Mouse (Mus musculus): ENCODE data around the gene Lclat1. TPM values are rescaled to one million over a fixed set of nuclear protein-coding genes. Genes with fewer than 3 reads are reported as not detected.
"Not testable (repeated sequence)": the region's sequence is repeated elsewhere in the genome, so short reads cannot be mapped to it uniquely, and the experiment has no call there.

Gene Lclat1
- total RNA-seq, 2 experiments from 2014 or later: 15.9 to 17.4 TPM

DNA sequence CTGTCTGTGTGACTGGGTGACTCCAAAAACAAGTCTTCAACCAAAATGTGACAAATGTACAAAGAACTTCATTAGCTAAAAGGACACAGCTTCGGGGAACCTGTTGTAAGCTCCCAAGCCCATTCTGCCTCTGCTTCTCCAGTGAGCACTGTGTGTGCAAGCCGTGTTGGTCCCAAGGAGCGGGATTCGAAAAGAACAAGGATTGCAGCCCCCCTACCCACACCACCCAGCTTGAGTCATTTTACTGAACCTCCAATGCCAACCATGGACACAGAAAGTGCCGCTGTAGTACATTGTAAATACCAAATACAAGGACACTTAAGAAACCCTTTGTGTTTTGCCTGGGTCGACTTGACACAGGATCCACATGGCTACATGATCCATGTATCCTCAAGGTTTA, 135.9 kb downstream of the Lclat1 start:
- DNase-seq: no peak

GRCm38 (mm10) chr17:73244596-73244995, 136.8 kb downstream of the Lclat1 start:
- DNase-seq: no peak

DNA sequence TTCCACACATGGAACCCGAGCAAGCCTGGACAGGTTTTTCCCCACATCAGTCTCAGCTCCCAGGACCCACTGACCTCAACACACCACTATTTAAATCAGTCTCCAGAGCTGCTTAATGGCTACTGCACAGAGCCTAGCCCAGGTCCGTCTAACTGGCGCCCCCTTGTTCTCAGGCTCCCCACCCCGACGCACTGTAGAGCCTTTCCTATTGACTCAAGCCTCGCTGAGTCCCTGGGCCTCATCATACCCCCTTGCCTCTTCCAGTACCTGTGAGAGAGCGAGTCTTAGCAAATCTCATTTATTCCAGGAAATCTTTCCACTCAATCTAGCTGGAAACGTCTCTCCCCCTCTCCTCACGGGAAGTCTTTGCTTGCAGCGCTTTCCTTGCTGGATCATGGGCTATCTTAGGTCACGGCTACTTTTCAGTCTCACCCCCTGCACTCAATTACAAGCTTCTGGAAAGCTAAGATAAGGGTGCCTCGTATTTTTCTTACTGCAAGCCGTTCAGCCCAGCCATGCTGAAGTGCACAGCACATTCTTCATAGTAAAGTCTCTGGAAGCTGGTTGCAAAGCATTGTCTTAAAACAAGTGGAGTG, 137.4 kb downstream of the Lclat1 start:
- DNase-seq: no peak

GRCm38 (mm10) chr17:73246036-73246435, 138.3 kb downstream of the Lclat1 start:
- no peak for DNase-seq

- no peak for DNase-seq
Measured at GRCm38 (mm10) chr17:73246926-73247325, 139.1 kb downstream of the Lclat1 start.

- DNase-seq: no peak
Measured at GRCm38 (mm10) chr17:73247758-73248157, 140.0 kb downstream of the Lclat1 start.

- no peak for DNase-seq
Measured at GRCm38 (mm10) chr17:73250488-73251141, 142.8 kb downstream of the Lclat1 start.

DNA sequence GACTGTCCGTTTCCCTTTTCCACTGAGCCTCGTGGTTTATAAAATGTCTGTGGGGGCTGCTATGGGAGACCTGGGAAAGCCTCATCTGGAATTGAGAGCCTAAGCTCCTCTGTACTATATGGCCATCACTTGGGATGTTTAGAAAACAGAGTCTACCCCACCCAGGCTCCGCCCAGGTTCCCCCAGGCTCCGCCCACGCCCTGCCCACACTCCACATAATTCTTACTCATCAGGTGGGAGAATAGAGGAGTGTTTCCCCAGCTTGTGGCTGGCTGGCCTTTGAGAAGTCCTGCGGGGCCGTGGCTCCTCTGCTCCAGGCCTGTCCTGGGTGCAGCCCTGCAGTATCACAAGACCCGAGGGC, 143.3 kb downstream of the Lclat1 start:
- peak; percentile 23 for DNase-seq

DNA sequence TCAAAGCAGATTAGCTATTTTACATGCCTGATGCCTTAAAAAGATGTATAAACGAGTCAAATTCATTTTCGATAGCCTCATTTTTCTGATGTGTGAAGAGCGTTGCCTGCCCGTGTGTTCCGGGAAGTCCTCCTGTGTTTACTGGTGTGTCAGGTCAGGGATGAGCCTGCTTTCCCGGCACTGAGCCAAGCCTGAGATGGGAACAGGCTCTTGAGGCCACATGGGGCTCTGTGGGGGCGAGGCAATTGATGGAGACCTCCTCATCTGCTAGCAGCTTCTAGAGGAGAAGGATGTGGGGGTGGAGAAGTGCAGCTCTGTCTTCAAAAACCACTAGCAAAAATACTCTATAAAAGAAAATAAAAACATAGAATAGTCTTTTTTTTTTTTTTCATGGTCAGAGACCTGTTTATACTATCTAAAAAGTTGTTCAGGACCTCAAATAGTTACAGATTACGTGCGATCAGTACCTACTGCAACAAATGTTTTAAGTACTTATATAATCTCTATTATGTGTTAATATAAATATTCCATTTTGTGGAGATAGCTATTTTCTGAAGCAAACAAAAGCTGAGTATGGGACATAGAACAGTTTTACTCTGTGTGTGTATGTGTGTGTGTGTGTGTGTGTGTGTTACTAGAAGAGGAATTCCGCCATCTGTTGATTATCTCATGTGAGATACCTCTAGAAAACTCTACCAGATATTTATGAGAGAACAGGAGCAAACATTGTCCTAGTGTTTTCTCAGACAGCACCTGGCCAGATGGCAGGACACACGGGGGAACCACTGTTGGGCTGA, 144.2 kb downstream of the Lclat1 start:
- DNase-seq: no peak

- DNase-seq: no peak
Measured at GRCm38 (mm10) chr17:73253291-73253969, 145.6 kb downstream of the Lclat1 start.

GRCm38 (mm10) chr17:73255801-73256200, 148.0 kb downstream of the Lclat1 start:
- no peak for DNase-seq

GRCm38 (mm10) chr17:73258620-73259019, 150.8 kb downstream of the Lclat1 start:
- peak; percentile 16 for DNase-seq

GRCm38 (mm10) chr17:73259258-73259657, 151.5 kb downstream of the Lclat1 start:
- not testable (repeated sequence) for DNase-seq

- DNase-seq: no peak
Measured at GRCm38 (mm10) chr17:73262558-73262957, 154.8 kb downstream of the Lclat1 start.

- no peak for DNase-seq
Measured at GRCm38 (mm10) chr17:73263077-73263501, 155.3 kb downstream of the Lclat1 start.

DNA sequence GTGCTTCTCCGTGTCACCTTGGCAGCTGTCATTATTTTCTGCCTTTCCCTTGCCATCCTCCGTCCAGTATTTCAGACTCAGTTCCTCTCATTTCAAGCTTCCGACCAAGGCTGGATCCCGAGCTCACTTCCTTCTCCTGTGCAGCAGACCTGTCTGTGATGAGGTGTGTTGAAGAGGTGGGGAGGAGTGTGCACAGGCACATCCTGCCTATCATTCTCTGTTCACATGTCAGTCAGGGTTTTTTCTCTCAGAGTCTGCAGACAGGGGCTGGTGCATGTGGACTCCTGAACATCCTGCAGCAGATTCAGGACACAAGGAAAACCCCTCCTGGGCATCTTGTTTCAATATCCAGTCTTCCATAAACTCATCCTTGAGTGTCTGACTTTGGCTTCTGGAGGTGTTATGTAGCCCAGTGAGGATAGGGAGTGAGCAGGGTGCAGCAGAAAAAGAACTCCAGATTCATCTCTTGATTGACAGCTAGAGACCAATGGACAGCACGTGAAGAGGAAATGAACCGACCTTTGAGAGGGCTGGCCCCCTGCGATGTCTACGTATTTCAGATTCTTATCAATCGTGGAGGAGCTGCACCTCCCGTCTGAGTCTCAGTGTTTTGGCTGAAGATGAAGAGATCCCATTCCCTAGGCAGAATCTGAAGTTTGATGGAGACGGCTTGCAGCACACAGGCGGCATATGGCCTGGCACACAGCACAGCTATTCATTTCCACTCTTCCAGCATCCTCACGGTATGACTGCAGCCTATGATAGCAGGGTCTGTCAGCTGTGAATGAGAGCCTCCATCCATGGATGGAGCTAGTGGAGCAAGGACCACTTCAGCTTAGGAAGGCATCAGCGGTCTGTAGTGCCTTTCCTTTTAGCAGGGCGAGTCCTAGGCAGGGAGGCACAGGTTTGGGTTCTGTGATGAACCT, 163.3 kb downstream of the Lclat1 start:
- no peak for DNase-seq

- no peak for DNase-seq
Measured at GRCm38 (mm10) chr17:73271797-73272600, 164.2 kb downstream of the Lclat1 start.

DNA sequence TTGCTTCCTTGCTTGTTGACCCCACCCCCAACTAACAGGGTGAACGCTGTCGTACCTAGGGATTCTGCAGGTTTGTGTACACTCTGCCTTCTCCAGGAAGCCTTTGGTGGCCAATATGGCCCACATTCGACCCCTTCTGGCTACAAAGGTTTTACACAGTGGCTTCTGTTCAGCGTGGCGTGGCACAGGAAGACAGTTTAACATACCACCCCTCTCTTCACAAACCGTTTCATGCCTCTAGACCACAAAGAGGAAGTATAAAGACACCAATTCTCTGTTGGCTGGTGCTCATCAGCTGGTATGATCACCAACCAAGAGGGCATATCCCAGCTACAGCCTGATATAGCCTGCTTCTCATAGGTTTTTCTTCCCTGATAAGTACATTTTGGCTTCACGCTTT, 166.0 kb downstream of the Lclat1 start:
- DNase-seq: no peak

DNA sequence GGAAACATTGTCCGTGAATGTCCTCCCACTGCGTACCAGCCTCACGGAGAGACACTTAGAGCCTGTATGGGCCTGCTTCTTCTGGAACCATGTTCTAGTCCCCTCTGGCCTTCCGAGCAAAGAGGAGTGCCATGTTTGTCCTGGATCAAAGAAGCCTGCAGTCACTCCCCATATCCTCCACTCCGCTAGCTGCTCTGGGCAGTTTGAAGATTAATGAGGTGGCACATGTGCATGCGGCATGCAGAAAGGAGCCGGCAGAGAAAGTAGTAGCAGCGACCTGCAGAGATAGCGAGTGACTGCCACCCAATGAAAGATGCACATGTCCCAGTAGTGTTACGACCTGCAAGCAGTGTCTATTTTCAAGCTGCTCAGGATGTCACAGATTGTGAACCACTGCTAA, 167.3 kb downstream of the Lclat1 start:
- DNase-seq: no peak

DNA sequence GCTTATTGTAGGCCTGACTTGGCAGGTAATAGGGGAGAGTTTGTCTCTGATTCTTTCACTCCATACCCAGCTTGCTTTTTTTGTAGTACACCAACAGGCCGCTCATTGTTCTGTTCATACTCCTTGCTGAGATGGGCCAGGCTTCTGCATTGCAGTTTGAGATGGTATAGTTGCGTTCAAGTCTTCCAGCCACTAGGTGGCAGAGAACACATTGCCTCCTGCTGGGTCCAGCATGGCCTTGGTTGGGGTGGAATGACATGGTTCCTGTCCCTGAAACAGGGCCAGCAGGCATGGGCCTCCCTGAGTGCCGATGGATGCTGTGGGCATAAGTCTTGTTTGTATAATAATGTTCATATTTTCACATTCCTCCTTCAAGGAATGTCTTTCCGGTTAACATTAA, 170.0 kb downstream of the Lclat1 start:
- DNase-seq: no peak

DNA sequence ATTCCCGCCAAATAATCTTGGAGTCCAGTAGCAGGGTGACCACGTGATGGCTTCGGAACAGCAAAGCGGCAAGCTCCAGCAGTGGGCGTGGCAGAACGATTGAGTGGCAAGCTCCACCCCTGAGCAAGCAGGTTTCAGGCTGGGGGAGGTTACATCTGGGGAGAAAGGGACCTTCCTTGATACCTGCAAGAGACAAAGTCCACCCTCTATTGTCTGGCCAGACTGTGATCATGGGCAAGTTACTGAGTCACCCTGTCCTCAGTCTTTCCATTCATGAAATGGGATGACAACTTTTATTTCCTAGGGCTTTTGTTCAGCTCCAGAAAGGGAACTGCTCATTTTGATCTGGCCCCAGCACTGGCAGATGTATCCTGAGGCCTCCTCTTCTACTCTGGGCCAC, 174.9 kb downstream of the Lclat1 start:
- not testable (repeated sequence) for DNase-seq

Measured in gastrocnemius, postnatal 10 days (tissue).